Mouse (Mus musculus) stomach, postnatal 0 days (tissue): ENCODE measurements around the gene Samhd1.

Source experiments
- CTCF ChIP-seq: IDR thresholded peaks from 2 replicates; pipeline ENCODE4 v1.5.1; 2016; ENCODE audit warnings: antibody characterized with exemption, low read depth, mild to moderate bottlenecking, moderate library complexity
- EP300 ChIP-seq: optimal IDR thresholded peaks from 2 replicates; pipeline ENCODE3; 2016; ENCODE audit warnings: antibody characterized with exemption

DNA sequence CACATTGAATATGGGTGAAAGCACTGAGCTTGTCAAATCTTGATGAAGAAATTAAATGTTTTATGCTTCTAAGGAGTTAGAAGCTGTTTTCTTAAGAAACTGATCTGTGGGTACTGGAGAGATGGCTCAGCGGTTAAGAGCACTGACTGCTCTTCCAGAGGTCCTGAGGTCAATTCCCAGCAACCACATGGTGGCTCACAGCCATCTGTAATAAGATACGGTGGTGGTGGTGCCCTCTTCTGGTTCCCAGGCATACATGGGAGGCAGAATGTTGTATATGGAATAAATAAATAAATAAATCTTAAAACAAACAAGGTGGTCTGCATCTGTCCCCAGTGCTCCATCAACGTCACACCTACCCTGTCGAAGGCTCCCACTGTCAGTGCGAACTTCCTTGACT is 39.4 kb upstream of the Samhd1 start:
- TF ChIP-seq EP300 (no peak), CTCF (peak; percentile 46)
